In genomic region chr10:118441898-118442297, GRCm38 (mm10) we compare ENCODE assay signal across 9 mouse cellular contexts. TPM values are rescaled to one million over a fixed set of nuclear protein-coding genes. Genes with fewer than 3 reads are reported as not detected.
DNase-seq lines count a peak whose midpoint lies in the region; ATAC-seq and TF ChIP-seq lines count a peak whose summit lies in the region.
"Had no signal": no experiment of that assay in that cellular context is flagged by ENCODE, and none has a peak within 500 bp of the region (broad histone marks: within the 10 kb centered on the region; RNA-seq: fewer than 3 reads in every experiment).

No protein-coding gene starts in this region.

- WGBS in hindbrain, postnatal 0 days = 73% methylated on average over 3 of the region's 3 CpGs
- 82% methylated on average over 3 of the region's 3 CpGs for WGBS in hindbrain, embryonic 14.5 days

- H3K36me3 ChIP-seq in hindbrain, postnatal 0 days (ENCODE audit: insufficient read depth, low read length) = no peaks in the 10 kb centered on the region
- no peaks in the 10 kb centered on the region for H3K36me3 ChIP-seq in hindbrain, embryonic 14.5 days (replicated peaks; ENCODE audit: control insufficient read depth, insufficient read depth)
- H3K36me3 ChIP-seq in C2C12 (ENCODE audit: control insufficient read depth, insufficient read depth) = no peaks in the 10 kb centered on the region
- H3K36me3 ChIP-seq: hindbrain, embryonic 10.5 days; limb, embryonic 13.5 days had no signal

- no peaks in the 10 kb centered on the region for H3K79me2 ChIP-seq in C2C12 (ENCODE audit: control insufficient read depth, insufficient read depth)

- no peak overlapping the region for H3K27ac ChIP-seq in hindbrain, postnatal 0 days
- no peak overlapping the region for H3K27ac ChIP-seq in hindbrain, embryonic 14.5 days
- H3K27ac ChIP-seq: hindbrain, embryonic 10.5 days; limb, embryonic 13.5 days had no signal

- DNase-seq in hindbrain, postnatal 0 days (ENCODE audit: low spot score) = peak; percentile 16
- DNase-seq in hindbrain, embryonic 14.5 days (ENCODE audit: low spot score) = no peak
- DNase-seq in 3T3-L1 (ENCODE audit: low read depth, low spot score) = peak; percentile 31
- peak; percentile 11 for DNase-seq in layer of hippocampus, adult 9-10 months (ENCODE audit: low spot score)
- no peak for DNase-seq in MN1 (ENCODE audit: low spot score)
- DNase-seq in cerebellum, adult 11-12 months = no peak

- no peaks in the 10 kb centered on the region for H3K27me3 ChIP-seq in hindbrain, postnatal 0 days (ENCODE audit: insufficient read depth, low read length)
- no peaks in the 10 kb centered on the region for H3K27me3 ChIP-seq in hindbrain, embryonic 14.5 days (ENCODE audit: control insufficient read depth, insufficient read depth, low read length)
- H3K27me3 ChIP-seq in C2C12 (ENCODE audit: control insufficient read depth, insufficient read depth, insufficient read length) = no peaks in the 10 kb centered on the region
- H3K27me3 ChIP-seq: limb, embryonic 13.5 days had no signal

- H3ac ChIP-seq in C2C12 (ENCODE audit: control insufficient read depth, insufficient read length, low read depth) = no peak overlapping the region

- H3K79me3 ChIP-seq in C2C12 (ENCODE audit: low read depth) = no peaks in the 10 kb centered on the region

- no peak overlapping the region for H3K4me3 ChIP-seq in hindbrain, postnatal 0 days (ENCODE audit: low read length)
- H3K4me3 ChIP-seq in hindbrain, embryonic 14.5 days (replicated peaks; ENCODE audit: low read length) = no peak overlapping the region
- no peak overlapping the region for H3K4me3 ChIP-seq in C2C12 (ENCODE audit: insufficient read depth, poor library complexity, severe bottlenecking)
- H3K4me3 ChIP-seq: hindbrain, embryonic 10.5 days; limb, embryonic 13.5 days had no signal

- no peaks in the 10 kb centered on the region for H3K4me1 ChIP-seq in hindbrain, postnatal 0 days (ENCODE audit: insufficient read depth, low read length)
- no peaks in the 10 kb centered on the region for H3K4me1 ChIP-seq in hindbrain, embryonic 14.5 days (replicated peaks; ENCODE audit: control insufficient read depth, insufficient read depth, low read length)
- H3K4me1 ChIP-seq: hindbrain, embryonic 10.5 days; limb, embryonic 13.5 days had no signal

- no peak overlapping the region for H3K9ac ChIP-seq in hindbrain, postnatal 0 days (replicated peaks; ENCODE audit: low read length)
- no peak overlapping the region for H3K9ac ChIP-seq in hindbrain, embryonic 14.5 days
- H3K9ac ChIP-seq: limb, embryonic 13.5 days had no signal

- TF ChIP-seq CTCF in hindbrain, postnatal 0 days (IDR thresholded peaks at IDR 0.05; ENCODE audit: low read depth) = peak; percentile 53
- peak; percentile 13 for TF ChIP-seq CTCF in C2C12 (IDR thresholded peaks at IDR 0.05; ENCODE audit: control insufficient read depth, insufficient read depth, insufficient read length)

- H3K4me2 ChIP-seq in hindbrain, postnatal 0 days (ENCODE audit: low read depth, low read length) = no peak overlapping the region
- no peak overlapping the region for H3K4me2 ChIP-seq in hindbrain, embryonic 14.5 days (replicated peaks)
- H3K4me2 ChIP-seq: limb, embryonic 13.5 days had no signal

- H3K9me3 ChIP-seq in hindbrain, postnatal 0 days (ENCODE audit: low read length) = no peaks in the 10 kb centered on the region
- H3K9me3 ChIP-seq in hindbrain, embryonic 14.5 days (ENCODE audit: control insufficient read depth, low read length) = no peaks in the 10 kb centered on the region
- H3K9me3 ChIP-seq: hindbrain, embryonic 10.5 days; limb, embryonic 13.5 days had no signal

- ATAC-seq in hindbrain, postnatal 0 days = no peak
- no peak for ATAC-seq in hindbrain, embryonic 14.5 days (ENCODE audit: low FRiP score)

TF ChIP-seq in C2C12, 6 proteins besides CTCF, POLR2A, EP300 and RAD21:
- TF ChIP-seq MAX (IDR thresholded peaks at IDR 0.05) (no peak), USF1 (IDR thresholded peaks at IDR 0.05; ENCODE audit: low read depth) (no peak), MYOD1 (IDR thresholded peaks at IDR 0.05; ENCODE audit: control insufficient read depth, insufficient read length, low read depth) (no peak), FOSL1 (IDR thresholded peaks at IDR 0.05; ENCODE audit: insufficient read depth, low read length, poor library complexity, severe bottlenecking) (no peak), CEBPB (IDR thresholded peaks at IDR 0.05; ENCODE audit: low read depth) (no peak), MYOG (IDR thresholded peaks at IDR 0.05; ENCODE audit: control insufficient read depth, extremely low read depth, insufficient read length) (no peak)

RNA-seq across cellular contexts. Expression of gene Ifng, which starts 1.1 kb away (rescaled TPM):
- 0.68 TPM in 1 of 2 replicates, not detected in the other for total RNA-seq in hindbrain, postnatal 0 days (2014; rRNA removed)
- polyA plus RNA-seq in hindbrain, postnatal 0 days (2015; fragmentation: Nextera tagmentation; extraction: Ambion mirVana) = not detected in 2 replicates
- not detected in 2 replicates for polyA plus RNA-seq in hindbrain, embryonic 14.5 days (2014; fragmentation: Nextera tagmentation; extraction: Ambion mirVana)
- polyA plus RNA-seq in C2C12 (2012; fragmentation: generic; extraction: Trizol) = not detected
- polyA plus RNA-seq: hindbrain, embryonic 10.5 days; limb, embryonic 13.5 days had no signal

Comparison
In these comparisons a context has a peak if more than half of its experiments do, and no peak if none do; other contexts are left out.
1. DNase-seq: peak in hindbrain, postnatal 0 days (single experiment), 3T3-L1 (single experiment) and layer of hippocampus, adult 9-10 months (single experiment); none in hindbrain, embryonic 14.5 days (single experiment), MN1 (single experiment) and cerebellum, adult 11-12 months (single experiment).